Mouse (Mus musculus) left cerebral cortex, adult 18-20 months (tissue): ENCODE data around the gene Leng9. TPM values are rescaled to one million over a fixed set of nuclear protein-coding genes. Genes with fewer than 3 reads are reported as not detected.
"Not testable (repeated sequence)": the region's sequence is repeated elsewhere in the genome, so short reads cannot be mapped to it uniquely, and the experiment has no call there.

Experiments used
- DNase-seq, 2 experiments: peaks; one replicate each; pipeline ENCODE4 v3.0.0; 2021 to 2022; ENCODE audit warnings: low spot score in 2 of 2, mixed read lengths in 1 of 2
- long read RNA-seq, 2 experiments: library from polyadenylated mRNA; stranded (forward); transcript quantifications; one replicate each; pipeline ENCODE4 v2.0.0; 2021
- total RNA-seq, 2 experiments: library from RNA; stranded (reverse); gene quantifications; 2 replicates each; pipeline ENCODE4 v1.2.3; 2021

Gene Leng9
- total RNA-seq = 1 to 10 TPM; 6.0 to 6.9 TPM
- long read RNA-seq, experiment 1, transcript Leng9-201 (1 exons, 2,460 nt) = major isoform, 5 of 5 reads
- long read RNA-seq, experiment 1, partial matches to known transcripts = 0 of 5 reads
- long read RNA-seq, experiment 1, other reads (novel, unspliced or antisense) = 0 of 5 reads
- long read RNA-seq, experiment 2, transcript Leng9-201 (1 exons, 2,460 nt) = major isoform, 5 of 5 reads
- long read RNA-seq, experiment 2, partial matches to known transcripts = 0 of 5 reads
- long read RNA-seq, experiment 2, other reads (novel, unspliced or antisense) = 0 of 5 reads

- DNase-seq = no peak
These were observed at the start of gene Leng9 for GRCm38 (mm10) chr7:4150059-4150541. Gene Leng9 (minus strand): TSS chr7:4150374.

- DNase-seq = no peak
These were observed 28.3 kb upstream of the Leng9 start for GRCm38 (mm10) chr7:4178438-4178837.

- DNase-seq = no peak
These were observed 20.2 kb upstream of the Leng9 start for GRCm38 (mm10) chr7:4170193-4170938.

GRCm38 (mm10) chr7:4167098-4167497 is 16.9 kb upstream of the Leng9 start:
- no peak for DNase-seq

- no peak for DNase-seq
These were observed 15.1 kb upstream of the Leng9 start for GRCm38 (mm10) chr7:4165286-4165685.

GRCm38 (mm10) chr7:4164090-4164910 is 14.1 kb upstream of the Leng9 start, which contains the start of gene Cdc42ep5:
Gene Cdc42ep5 (minus strand): TSS chr7:4164860.
- DNase-seq = no peak

GRCm38 (mm10) chr7:4163571-4164072 is 13.4 kb upstream of the Leng9 start:
- no peak for DNase-seq

- not testable (repeated sequence) for DNase-seq
These were observed 11.4 kb upstream of the Leng9 start for GRCm38 (mm10) chr7:4161596-4161995.

GRCm38 (mm10) chr7:4154976-4155375 is 4.8 kb upstream of the Leng9 start:
- no peak for DNase-seq

GRCm38 (mm10) chr7:4154356-4154755 is 4.2 kb upstream of the Leng9 start:
- DNase-seq = no peak

- DNase-seq = no peak
These were observed 1.1 kb upstream of the Leng9 start for GRCm38 (mm10) chr7:4151241-4151640.

GRCm38 (mm10) chr7:4150811-4151221 is 642 bp upstream of the Leng9 start:
- peak in 1 of 2 experiments; percentile 43 for DNase-seq

GRCm38 (mm10) chr7:4149209-4150054 is 742 bp downstream of the Leng9 start:
- peak; percentile 80 to 88 for DNase-seq

- DNase-seq = no peak
These were observed 1.6 kb downstream of the Leng9 start for GRCm38 (mm10) chr7:4148341-4149208.

- no peak for DNase-seq
These were observed 2.3 kb downstream of the Leng9 start for GRCm38 (mm10) chr7:4147836-4148235.

GRCm38 (mm10) chr7:4147371-4147770 is 2.8 kb downstream of the Leng9 start:
- no peak for DNase-seq

GRCm38 (mm10) chr7:4146241-4147180 is 3.7 kb downstream of the Leng9 start:
- no peak for DNase-seq

- peak; percentile 61 to 64 for DNase-seq
These were observed 4.5 kb downstream of the Leng9 start for GRCm38 (mm10) chr7:4145552-4146190.
